Mouse (Mus musculus): ENCODE data around the gene Chga.

The Chga gene

DNA sequence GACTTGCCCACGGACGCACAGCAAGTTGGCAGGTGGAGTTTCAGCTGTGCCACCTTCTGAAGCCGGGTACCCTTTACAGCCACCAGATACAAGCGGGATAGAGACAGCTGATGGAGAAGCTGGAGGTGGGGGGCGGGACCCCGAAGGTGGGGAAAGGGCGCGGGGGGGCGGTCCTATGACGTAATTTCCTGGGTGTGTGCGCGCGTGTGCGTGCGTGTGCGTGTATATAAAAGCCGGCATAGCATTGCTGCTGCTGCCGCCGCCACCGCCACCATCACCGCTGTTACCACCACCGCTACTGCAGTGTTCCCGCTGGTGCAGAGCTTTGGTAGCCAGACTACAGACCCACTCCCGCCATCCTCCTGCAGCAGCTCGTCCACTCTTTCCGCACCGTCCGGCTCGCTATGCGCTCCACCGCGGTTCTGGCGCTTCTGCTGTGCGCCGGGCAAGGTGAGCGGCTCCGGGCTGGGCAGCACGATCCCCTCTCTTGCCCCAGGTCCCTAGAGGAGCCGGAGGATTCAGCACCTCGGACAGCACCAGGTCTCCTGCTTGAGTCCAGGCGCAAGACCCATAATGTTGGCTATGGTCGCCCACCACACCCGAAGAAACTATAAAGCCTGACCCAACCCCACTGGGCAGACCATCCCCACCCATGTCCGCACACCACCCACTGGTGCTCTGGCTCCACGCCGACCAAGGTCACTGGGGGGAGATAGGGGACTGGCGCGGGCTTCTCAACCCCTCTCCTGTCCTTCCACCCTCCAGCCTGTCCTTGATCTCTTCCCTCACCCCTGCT lies at the start of gene Chga:
TSS of gene Chga (plus strand) at position 249 of the 796 bp plus-strand sequence.
- peak in 1 of 2 experiments; percentile 11 for DNase-seq (ENCODE audit: low read depth in 2 of 2, low spot score in 2 of 2)

DNA sequence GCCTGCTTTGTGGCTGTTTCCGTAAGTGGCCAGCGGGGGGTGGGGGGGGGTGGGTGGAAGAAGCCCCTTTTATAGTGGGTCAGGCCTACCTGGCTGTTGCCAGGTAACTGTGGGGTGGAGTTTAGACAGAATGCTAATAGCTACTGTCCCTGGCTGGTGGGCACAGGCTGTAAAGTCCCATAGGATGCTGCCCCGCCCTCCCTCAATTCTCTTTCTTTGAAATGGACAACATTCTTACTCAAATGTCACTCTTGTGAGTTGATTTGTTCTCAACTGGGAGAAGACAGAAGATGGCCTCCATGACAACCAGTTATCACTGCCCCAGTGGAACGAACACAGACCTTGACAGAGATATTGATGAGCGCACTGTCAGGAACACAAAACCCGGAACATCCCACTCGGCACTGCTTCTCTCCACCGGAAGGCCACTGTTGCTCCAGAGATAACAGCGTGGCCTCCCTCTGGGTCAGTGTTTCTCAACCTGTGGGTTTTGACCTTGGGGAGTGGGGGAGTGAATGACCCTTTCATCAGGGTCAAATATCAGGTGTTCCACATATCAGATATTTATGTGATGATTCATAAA lies 49.5 kb upstream of the Chga start:
- no peak for DNase-seq (ENCODE audit: low read depth in 2 of 2, low spot score in 2 of 2)

DNA sequence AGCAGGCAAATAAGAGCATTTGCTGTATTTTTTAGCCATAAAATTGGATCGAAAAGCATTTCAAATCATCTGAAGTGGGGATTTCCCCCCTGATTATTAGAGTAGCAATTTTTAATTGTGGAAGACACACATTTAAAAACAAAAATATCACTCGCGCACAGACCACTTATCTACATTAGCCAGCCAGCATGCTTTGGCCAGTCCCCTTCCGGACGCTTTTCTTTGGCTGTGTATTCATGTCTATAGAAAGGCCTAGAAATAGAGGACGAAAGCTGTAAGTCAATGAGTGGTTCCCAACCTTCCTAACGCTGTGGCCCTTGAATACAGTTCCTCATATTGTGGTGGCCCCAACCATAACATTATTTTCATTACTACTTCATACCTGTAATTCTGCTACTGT lies 48.8 kb upstream of the Chga start:
- DNase-seq (ENCODE audit: low read depth in 2 of 2, low spot score in 2 of 2), result no peak

DNA sequence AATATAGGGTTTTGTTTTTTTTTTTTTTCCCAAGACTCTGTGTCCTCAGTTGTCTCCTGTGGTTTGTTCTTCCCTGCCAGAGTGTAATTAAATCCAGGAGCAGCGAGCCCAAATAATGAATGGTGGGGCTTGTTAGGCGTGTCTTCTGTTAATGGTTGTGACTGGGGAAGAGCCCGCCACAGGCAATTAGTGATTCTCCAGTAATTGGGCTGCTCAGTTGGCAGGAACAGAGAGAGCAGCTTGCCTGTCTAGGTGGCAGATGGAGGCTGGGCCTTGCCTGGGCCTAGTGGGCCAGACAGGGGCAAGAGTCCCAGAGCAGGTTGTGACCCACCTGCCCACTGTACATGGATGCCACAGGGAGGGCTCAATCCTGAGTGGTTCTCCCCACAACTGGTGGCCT lies 43.4 kb upstream of the Chga start:
- DNase-seq (ENCODE audit: low read depth in 2 of 2, low spot score in 2 of 2), result no peak

DNA sequence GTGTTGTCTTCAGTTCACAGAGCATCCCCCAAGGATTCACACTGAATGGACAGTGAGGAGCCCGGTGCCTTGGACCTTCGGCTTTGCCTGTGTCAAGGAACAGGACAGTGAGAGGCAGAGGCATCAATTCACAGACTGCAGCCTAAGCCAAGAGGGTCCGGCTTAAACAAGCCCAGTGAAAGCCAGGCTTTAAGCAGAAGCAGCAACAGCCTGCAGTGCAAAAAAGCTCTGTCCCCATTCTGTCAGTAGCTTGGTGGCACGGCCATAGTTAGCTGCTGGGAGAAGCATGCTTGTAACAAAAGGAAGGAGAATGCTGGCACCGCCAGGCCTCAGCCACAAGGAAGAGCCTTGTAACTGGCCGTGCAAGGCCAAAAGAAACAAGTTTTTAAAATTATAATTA lies 40.6 kb upstream of the Chga start:
- no peak for DNase-seq (ENCODE audit: low read depth in 2 of 2, low spot score in 2 of 2)

DNA sequence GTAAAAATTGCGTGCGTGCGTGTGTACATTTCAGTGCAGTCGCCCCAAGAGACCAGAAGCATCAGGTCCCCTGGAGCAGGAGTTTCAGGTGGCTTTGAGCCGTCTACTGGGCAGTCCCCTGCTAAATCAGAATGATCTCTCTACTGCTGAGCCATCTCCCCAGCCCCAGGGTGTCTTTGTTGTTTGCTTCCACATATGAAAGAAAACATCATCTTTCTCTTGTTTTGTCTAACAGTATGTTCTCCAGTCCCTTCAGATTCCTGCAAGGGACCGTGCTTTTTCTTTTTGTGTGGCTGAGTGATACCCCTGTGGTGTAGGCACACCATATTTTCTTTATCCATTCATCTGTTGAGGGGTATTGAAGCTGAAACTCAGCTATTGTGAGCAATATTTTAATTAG lies 40.0 kb upstream of the Chga start:
- no peak for DNase-seq (ENCODE audit: low read depth in 2 of 2, low spot score in 2 of 2)

DNA sequence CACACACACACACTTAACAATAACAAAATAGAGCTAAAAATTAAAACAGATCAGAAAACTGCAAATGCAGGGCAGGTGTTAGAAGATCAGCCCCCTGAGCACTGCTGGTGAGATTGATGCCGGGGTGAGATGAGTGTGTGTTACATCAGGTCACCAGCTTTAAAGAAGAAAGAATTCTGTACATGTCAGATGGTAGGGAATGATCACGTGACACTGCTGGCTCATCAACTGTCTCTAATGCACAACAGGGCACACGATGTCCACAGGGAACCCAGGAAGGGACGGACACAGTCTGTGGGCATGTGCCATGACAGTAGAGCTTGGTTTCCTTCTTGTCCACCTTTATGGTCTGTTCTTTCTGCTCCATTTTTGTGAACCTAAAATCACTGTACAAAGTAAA lies 38.6 kb upstream of the Chga start:
- DNase-seq (ENCODE audit: low read depth in 2 of 2, low spot score in 2 of 2), result no peak

DNA sequence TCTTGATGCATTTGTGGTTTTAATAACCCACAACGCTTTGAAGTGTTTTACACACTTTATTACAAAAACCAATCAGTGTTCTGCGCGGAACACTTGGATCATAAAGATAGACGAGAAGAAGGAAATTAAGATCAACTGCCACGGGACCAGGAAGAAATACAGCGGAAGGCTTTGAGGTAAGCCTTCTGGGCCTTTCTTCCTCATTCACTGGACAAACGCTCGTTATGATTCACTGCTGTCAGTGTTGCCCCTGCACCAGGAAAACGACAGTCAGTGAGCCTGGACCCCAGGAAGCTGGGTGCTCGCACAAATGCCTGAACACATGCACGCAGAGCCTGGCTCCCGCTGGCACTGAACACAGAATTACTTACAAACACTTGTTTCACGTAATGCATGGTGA lies 37.1 kb upstream of the Chga start:
- no peak for DNase-seq (ENCODE audit: low read depth in 2 of 2, low spot score in 2 of 2)

DNA sequence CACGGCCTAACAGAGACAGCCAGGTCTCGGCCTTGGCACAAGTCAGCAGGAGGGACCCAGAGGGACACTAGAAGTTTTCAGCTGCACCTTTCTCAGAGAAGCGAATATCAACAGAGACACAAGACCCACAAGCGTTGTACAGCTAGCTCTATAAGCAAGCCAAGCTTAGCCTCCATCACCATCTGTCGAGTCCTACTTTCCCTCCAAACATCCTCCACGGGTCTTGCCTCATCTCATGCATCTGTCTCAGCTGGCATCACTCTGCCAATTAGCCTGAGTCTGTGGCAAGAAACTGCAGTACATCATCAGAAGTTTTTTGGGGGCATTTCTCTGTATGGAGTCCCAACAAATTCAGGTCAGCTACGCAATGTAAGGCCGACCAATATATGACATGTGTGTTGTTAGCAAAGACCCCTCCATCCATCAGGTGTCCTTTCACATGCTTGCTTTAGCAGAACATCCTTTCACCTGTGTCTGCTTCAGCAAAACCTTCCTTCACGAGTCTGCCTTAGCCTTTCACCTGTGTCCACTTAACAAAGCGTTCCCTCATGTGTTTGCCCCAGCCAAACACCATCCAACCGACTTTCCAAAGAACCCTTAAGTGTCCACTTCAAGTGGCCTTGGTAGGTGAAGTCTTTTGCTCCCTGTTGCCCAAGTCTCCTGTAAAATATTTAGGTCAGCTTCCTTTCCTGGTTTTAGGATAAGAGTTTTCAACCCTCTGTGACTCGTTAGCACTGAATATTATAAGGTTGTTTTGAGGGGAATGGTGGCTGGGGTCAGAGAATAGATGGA lies 34.6 kb upstream of the Chga start:
- DNase-seq (ENCODE audit: low read depth in 2 of 2, low spot score in 2 of 2), result no peak

DNA sequence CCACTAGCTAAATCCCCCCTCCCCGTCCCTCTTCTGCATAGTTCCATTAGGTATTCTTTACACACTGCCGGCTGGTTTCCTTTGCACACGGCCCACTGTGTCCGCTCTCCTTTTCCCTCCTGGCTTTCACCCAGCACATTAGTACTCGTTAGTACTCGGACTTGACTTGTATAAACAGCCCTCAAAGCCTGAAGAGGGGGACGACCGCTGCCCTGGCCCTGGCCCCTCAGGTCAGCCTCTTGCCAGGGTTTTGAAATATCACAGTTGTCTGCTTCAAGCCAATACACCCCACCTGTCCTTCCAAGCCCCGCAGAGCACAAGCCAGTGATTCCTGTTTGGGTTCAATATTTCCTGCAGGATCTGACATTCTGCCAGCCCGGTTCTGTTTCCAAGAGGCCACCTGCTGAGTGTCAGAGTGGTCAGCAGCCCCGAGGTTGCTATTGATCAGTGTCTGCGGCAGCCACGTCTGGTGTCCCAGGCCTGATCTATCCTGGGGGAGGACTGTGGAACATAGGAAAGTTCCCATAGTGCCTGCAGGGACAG lies 32.9 kb upstream of the Chga start:
- DNase-seq (ENCODE audit: low read depth in 2 of 2, low spot score in 2 of 2), result no peak

DNA sequence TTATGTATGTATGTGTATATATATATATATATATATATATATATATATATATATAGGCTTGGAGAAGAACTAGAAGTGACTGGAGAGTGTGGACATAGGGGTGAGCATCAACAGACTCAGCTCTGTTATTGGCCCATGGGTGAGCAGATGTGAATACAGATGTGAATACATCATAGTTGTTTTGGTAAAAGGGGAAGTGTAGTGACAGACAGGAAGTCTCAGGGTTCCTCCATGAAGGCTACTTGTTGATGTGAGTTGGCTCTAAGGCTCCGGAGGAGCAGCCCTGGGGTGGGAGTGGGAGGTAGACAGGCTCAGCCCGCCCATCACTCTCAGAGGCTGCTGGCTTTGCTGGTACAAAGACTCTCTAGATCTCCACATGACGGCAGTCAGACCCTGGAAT lies 30.6 kb upstream of the Chga start:
- DNase-seq (ENCODE audit: low read depth in 2 of 2, low spot score in 2 of 2), result no peak

DNA sequence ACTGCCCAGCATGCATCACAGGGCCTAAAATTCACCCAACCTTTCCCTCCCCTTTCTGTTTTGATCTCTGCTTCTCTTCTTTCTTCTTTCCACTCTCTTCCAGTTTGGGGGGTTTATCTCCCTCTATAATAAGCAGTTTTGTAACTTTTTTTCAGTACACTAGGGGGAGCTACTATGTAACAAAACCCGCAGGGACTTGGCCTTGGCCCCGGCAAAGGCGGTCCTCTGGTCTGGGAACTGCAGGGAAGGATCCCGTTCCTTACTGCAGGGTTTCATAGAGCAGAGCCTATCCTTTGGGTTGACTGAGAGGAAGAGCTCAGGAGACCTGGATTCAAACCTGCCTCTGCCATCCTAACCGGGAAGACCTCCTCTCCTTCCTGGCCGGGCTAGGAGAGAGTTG lies 30.0 kb upstream of the Chga start:
- DNase-seq (ENCODE audit: low read depth in 2 of 2, low spot score in 2 of 2), result no peak

DNA sequence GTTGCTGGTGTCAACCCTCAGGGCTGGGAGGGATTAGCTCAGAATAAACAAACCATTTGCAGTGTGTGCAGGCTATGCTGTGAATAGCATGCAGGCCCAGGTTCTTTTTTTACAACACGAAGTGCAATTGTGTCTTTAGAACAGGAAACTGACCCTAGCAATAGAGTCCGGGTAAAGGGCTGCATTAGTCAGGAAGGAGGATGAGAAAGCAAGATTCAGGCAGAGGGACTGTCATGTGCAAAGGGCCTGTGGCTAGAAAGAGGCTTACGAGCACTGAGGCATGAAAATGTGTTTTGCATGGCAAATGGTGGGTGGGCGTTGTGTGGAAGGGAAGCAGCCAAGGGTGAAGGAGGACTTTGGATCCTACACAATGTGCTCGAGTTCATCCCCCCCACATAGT lies 26.8 kb upstream of the Chga start:
- DNase-seq (ENCODE audit: low read depth in 2 of 2, low spot score in 2 of 2), result no peak

DNA sequence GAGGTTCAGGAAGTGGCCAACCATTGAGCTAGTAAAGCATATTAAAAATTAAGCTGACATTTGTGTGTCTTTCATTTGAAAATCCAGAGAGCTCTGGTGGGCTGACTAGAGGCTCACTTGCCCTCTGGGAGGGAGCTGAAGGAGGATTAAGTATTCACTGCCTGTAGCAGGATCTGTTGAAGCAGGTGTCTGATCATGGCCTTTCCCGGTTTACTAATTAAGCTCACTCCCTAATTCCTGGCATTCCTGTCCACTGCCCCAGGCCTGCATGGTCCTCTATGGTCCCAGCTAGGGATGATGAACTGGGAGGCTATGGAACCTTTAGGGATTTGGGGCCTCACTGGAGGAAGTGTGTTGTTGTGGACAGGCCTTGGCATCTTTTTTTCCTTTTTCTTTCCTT lies 19.0 kb upstream of the Chga start:
- no peak for DNase-seq (ENCODE audit: low read depth in 2 of 2, low spot score in 2 of 2)

DNA sequence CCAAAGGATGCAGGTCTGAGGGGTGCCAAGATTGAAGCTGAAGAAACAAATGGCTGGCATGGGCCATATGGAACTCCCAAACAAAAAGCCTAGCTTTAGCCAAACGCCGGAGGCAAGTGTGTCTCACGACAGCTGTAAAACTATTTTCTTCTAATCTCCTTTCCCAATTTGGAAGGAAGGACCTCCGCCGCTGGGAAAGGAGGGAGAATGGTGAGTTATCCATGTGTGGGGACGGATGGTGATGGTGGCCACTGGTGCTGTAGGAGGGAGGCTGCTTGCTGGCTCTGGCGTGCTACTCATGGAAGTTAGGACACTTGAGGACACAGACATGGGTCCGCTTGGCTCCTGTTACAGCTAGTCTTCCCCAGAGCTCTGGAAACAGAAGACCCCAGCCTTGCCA lies 14.5 kb upstream of the Chga start:
- no peak for DNase-seq (ENCODE audit: low read depth in 2 of 2, low spot score in 2 of 2)

DNA sequence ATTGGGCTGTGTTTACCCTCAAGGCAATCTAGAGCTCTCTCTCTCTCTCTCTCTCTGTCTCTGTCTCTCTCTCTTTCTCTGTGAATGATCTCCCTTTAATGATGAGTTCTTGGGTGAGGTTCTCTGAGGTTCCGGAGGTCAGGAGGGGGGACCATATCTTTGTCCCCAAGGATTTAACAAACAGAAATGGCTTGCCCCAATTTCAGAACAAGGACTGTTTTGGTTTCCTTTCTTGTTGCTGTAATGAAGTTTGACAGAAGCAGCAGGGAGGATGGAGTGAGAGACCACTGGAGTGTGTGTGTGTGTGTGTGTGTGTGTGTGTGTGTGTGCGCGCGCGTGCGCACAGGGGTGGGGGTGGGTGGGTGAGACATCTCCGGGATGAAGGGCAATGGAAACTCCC lies 13.6 kb upstream of the Chga start:
- no peak for DNase-seq (ENCODE audit: low read depth in 2 of 2, low spot score in 2 of 2)

DNA sequence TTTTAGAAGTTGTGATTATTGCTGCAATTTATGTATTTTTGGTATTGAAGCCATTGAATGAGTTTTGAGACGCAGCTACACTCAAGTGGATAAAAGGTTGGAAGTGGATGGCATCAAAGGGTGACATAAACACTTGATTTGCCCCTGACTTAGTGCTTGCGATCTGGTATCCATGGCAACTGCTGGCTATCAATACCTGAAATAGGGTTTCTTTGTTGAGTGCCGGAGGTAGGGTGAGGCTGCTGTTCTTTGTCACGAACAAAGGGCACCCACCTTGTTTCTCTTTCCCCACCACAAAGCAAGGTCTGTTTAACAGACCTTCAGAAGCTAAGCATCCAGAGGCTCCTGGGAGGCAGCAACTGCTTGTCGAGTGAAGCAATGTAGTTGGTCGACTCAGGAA lies 9.6 kb upstream of the Chga start:
- no peak for DNase-seq (ENCODE audit: low read depth in 2 of 2, low spot score in 2 of 2)

DNA sequence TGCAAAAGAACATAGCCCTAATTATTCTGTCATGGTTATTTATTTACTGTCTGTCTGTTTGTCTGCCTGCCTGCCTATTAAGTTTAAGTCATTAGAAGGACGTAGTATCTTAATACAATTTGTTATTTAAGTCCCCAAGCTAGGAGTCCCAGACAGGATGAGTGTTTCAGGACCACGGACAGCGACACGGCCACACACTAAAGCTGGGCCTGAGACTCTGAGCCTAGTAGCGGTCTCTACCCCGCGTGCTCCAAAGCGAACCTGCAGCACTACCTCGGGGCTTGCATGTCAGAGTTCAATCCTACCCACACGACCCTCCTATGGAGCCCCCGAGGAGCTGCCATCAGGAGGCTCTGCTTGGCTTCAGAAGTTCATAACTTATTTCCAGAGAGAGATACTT lies 4.2 kb upstream of the Chga start:
- peak; percentile 31 to 47 for DNase-seq (ENCODE audit: low read depth in 2 of 2, low spot score in 2 of 2)

DNA sequence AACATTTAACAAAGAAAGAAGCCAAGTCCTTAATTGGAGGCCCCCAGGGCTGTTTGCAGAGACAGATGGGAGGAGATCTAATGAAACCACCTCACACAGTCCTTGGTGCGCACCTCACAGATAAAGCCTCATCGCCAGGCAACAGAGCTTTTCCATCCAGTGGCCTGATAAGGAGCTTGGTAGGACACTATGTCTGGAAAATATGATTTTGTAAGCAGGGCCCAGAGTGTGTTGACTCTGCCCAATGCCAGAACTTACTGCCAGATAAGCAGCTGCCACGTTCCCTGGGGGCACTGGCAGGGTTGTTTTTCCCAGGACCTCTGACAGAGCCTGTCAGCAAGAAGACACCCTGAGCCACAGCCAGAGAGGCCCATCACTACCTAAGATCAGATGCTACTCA lies 3.6 kb upstream of the Chga start:
- DNase-seq (ENCODE audit: low read depth in 2 of 2, low spot score in 2 of 2), result no peak

DNA sequence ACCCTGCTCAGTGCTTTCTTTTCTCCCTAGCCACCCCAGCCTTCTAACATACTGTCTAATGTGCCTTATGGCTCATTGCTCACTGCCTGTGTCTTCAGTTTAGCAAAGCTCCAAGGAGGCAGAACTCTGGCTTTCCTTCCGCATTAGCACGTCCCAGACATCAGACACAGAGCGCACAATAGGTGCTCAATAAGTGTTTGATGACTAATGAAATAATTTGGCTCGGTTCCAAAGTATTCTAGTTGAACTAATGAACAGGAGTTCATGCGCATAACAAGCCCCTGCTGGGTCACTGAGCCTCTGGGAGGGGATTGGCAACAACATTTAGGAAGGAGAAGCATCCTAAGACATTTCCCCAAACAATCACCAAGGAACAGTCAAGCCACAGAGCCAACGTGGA lies 2.8 kb upstream of the Chga start:
- DNase-seq (ENCODE audit: low read depth in 2 of 2, low spot score in 2 of 2), result no peak

DNA sequence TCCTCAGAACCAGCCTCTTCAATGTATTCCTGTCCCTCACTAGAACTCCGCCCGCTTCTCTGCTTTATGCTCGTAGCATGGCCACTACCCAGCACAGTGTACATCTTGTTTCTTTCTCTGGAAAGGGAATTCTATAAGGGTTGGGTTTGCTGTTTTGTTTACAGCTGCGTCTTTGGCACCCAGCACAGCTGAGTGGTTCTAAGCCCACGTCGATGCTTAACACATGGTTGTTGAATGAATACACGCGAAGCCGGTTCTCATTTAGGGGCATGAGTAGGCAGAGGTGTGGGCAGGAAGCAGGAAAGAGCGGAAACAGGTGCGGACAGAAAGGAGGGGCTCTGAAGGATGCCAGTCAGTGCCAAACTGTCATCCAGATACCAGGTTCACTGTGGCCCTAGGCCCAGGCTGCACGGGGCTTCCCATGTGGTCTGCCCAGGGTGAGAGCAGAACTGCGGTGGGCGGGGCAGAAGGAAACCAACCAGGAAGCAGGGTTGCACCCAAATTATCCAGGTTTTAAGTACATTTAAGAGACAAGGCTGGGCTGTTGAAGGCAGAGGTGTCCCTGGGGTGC lies 979 bp upstream of the Chga start:
- no peak for DNase-seq (ENCODE audit: low read depth in 2 of 2, low spot score in 2 of 2)

DNA sequence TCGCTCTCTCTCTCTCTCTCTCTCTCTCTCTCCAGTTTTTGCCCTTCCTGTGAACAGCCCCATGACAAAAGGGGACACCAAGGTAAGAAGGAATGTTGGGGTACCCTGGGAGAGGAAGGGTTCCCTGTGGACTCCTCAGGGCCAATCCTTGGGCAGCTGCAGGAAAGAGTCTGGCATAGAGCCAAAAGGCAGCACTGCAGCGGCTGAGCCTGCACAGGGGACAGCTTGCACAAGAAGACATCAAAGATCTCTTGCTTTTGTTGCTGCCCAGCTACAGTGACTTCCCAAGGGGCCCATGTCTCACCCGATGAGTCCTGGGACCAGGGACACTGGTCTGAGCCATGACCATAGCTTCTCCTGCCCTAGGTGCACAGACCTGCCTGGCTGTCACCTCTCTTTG lies 1.1 kb downstream of the Chga start:
- no peak for DNase-seq (ENCODE audit: low read depth in 2 of 2, low spot score in 2 of 2)

Data from CD8-positive naive resting alpha-beta T cell, adult 2 months (primary cell).